Mouse (Mus musculus) layer of hippocampus, postnatal 36 days (tissue): ENCODE measurements around the gene Gm9837. TPM values are rescaled to one million over a fixed set of nuclear protein-coding genes. Genes with fewer than 3 reads are reported as not detected.
A peak's percentile ranks its signal among the peaks of the same experiment; 100 is the strongest.
"Not testable (repeated sequence)": the region's sequence is repeated elsewhere in the genome, so short reads cannot be mapped to it uniquely, and the experiment has no call there.

Experiments
- DNase-seq, 2 experiments: peaks; one replicate each; pipeline ENCODE4 v3.0.0; 2022
- total RNA-seq, 2 experiments: library from RNA; stranded (reverse); gene quantifications; 2 replicates each; pipeline ENCODE4 v1.2.3; 2021

The Gm9837 gene
- total RNA-seq, 2 experiments from 2014 or later: 0.56 TPM; not detected in 1

DNA sequence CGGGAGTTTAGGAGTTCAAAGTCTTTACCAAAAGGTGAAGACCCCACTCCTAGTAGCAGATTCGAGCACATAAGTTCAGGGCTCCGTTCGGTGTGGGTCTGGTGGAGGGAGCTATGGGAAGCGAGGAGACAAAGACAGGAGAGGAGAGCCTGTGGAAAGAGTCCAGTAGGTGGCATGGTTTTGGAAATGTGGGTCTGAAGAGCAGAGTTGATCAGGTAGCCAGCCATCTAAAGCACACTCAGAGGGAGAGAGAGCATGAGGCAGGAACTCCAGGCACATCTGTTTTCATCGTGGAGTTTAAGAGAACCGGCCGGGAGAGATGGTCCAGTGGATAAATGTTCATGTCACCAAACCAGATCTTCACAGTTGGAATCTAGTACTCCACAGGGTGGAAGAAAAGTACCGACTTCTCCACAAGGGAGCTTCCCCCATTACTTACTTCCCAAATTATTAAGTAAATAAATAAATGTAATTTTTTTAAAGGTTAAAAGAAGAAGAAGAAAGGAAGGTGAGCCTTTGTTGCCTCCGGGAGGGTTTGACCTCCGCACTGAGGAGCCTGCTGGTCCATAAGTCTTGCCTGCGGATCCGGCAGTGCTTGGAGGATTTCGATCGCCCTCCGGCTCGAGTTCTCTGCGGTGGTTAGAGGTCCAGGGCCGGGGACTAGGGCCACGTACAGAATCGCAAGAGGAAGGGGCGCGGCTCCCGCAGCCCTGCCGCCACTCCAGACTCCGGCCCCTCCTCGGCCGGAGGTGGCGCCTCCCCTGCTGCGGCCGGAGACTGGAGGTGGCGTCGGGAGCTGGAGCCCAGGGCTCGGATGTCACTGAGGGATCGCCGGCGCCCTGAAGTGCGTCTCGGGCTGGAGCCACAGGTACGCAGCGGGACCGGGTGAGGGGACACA lies 13.6 kb downstream of the Gm9837 start, which contains the start of the genes Gm10447 and Shroom1:
Gene Gm10447 (minus strand): TSS at position 637 of the 898 bp plus-strand sequence.
Gene Shroom1 (plus strand): TSS at position 732 of the 898 bp plus-strand sequence.
- no peak for DNase-seq

DNA sequence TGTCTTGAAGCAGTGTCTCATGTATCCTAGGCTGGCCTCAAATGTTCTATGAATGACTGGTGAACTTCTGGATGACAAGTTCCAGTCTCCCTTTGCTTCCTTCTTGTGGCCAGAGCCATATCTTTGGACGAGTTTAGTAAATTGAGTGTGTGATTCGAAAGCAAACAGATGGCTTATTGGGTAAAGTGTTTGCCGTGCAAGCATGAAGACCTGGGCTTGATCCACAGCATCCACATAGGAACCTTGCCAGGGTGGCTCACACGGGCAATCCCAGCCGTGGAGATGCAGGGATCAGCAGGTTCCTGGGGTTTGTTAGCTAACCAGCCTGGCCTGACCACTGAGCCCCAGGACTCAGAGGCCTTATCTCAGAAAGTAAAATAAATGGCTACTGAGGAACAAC lies 17.2 kb downstream of the Gm9837 start:
- DNase-seq: no peak

DNA sequence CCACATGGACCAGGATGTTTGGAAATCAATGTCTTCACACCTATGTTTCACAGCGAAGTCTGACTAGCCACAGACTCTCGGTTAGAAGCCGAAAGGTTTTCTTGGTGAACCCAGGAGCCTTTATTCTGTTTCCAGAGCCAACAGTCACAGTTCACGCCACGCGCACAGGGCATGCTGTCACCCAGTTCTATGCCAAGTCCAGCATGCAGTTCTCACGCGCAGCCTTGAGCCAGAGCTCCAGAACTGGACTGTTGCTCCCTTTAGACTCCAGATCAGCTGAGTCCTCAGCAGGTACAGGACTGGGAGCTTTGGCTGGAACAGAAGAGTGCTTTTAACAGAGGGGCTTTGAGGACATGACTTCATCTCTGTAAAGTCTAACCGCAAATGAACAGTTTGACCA lies 17.9 kb downstream of the Gm9837 start:
- no peak for DNase-seq

DNA sequence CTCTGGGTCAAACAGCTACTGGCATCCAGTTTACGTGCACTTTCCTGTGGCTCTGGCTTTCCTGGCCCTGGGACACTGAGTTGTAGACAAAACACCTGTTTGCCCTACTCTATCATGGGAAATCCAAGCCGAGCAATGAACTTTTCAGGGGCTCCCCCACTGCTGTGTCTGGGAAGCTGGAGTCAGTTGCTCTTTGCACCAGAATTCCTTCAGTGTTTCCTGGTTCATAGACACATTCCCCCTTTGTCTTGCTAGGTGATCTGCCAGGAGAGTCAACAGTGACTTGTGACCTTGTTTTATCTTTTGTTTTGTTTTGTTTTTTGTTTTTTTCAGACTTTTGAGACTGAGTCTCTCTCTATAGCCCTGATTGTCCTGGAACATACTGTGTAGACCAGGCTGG lies 18.9 kb downstream of the Gm9837 start:
- no peak for DNase-seq

DNA sequence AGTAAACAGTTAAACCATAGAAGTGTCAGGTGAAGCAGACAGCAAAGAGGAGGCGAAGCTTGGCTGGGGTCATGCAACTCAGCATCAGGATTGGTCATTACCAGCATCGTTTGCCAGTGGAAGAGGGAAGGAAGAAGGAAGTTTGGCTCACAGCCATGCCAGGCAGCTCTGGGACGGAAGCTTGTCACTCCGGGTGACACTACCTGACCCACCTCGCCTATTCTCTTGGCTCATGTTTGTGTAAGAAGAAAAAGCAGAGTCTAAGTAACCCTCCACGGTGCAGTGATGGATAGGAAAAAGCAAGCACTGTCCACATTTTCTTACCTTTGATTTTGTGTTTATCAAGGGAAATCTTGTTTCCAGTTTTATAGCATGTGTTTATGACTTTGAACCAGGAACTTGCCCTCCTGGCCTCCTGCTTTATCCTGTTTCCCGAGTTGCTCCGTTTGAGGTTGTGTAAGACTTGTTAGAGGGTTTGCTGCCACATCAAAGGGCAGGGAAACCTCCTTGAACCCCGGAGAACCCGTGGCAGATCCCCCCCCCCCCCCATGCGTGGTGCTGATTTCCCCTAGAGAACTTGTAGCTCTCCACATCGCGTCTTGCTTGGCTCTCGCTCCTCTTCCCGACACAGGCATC lies 20.1 kb downstream of the Gm9837 start:
- DNase-seq: no peak

DNA sequence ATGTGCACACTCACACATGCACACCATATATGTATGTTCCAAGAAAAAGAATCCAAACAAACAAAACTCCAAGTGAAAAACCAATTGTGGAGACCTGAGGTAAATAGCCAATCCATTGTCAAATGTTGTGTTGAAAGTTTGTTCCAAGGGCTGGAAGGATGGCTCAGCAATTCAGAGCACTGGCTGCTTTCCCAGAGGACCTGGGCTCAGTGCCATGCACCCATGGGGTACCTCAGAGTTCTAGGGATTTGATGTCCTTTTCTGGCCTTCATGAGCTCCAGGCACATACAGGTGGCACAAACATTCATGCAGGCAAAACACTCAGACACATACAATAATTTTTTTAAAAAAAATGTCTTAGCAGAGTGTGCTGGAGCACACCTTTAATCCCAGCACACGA lies 21.8 kb downstream of the Gm9837 start:
- no peak for DNase-seq

DNA sequence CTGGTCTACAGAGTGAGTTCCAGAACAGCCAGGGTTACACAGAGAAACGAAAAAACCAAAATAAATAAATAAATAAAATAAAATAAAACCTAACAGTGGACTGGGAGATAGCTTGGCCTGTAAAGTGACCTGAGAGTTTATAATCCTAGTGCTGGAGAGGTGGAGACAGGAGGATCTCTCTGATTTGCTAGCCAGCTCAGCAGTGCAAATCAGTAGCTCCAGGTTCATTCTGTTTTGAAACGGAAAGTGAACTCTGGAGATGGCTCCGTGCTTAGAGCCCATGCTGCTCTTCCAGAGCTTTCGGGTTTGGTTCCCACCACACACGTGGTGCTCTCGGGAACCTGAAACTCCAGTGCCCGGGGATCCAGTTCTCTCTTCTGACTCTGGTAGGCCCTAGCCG lies 22.3 kb downstream of the Gm9837 start:
- no peak for DNase-seq

DNA sequence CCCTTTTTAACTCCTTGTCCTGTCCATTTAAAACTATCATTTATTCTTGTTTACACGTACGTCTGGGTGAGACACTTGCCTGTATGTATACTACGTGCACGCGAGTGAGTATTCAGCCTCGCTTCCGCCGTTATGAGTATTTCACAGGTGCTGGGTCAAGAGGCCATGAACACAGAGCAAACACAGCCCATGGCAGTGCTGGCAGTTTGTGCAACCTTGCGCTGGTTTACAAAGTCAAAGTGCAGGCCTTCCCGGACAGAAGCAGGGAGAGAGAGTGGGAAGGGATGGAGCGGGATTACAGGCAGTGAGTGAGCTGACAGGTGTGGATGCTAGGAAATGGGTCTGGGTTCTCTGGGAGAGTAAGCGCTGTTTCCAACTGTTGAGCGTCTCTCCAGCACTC lies 24.1 kb downstream of the Gm9837 start:
- no peak for DNase-seq

GRCm38 (mm10) chr11:53445562-53445961 lies 24.7 kb downstream of the Gm9837 start:
- DNase-seq: no peak

DNA sequence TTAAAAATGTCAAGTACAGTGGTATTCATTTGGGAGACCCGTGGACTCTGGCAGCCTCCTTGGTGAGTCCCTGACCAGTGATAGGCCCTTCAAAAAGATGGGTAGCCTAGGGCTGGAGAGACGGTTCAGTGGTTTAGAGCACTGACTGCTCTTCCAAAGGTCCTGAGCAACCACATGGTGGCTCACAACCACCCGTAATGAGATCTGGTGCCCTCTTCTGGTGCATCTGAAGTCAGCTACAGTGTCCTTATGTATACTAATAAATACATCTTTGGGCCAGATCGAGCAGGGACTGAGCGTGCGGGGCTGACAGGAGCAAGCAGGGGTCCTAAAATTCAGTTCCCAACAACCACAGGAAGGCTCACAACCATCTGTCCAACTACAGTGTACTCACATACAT lies 26.4 kb downstream of the Gm9837 start:
- DNase-seq: no peak

DNA sequence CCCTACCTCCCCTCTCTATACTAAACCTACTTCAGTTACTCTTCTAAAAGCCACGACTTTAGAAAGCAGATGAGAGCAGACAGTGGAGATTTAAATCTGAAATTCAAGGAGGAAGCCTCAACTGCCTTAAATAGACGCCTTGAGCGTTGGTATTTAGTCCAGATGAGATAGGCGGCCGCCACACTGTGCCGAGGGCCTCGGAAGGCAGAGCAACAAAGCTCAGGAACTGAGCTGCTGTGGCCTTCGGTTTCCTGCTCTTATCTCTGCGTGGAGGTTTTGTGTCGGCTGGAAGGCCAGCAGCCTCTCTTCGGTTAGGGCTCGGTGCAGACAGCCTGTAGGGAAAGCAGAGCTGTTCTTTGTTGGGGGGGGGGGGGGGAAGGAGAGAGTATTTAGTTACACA lies 28.4 kb downstream of the Gm9837 start:
- DNase-seq: no peak

GRCm38 (mm10) chr11:53436338-53436737 lies 33.9 kb downstream of the Gm9837 start:
- DNase-seq: no peak

DNA sequence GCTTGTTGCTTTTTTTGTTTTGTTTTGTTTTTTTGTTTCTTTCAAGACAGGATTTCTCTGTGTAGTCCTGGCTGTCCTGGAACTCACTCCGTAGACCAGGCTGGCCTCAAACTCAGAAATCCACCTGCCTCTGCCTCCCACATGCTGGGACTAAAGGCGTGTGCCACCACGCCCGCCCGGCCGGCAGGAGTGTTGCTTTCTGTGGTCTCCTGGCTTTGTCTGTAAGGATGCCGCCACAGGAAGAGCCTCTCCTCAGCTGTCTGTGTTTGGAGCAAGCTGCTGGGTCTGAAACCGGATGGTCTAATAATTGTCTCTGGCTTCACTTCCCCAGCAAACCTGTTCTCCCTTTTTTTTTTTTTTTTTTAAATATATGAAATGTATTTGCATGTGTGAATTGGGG lies 34.8 kb downstream of the Gm9837 start:
- DNase-seq: no peak

DNA sequence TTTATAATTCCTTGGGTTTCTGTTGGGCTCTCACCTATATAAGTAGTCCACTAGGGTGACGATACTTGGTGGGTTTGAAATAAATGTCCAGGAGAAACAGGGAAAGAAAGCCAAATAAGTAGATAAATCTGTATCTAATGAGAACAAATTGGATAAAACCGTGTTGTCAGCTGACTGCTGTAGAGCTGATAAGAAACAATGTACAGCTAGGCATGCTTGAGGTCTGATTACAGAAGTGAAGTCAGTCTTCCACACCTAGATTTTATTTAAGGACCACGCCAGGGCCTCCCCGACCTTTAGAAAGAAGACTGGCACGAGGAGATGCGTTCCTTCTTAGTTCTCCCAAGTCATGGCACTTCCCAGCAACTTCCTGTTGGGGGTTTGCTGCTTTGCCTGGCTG lies 37.2 kb downstream of the Gm9837 start:
- no peak for DNase-seq

DNA sequence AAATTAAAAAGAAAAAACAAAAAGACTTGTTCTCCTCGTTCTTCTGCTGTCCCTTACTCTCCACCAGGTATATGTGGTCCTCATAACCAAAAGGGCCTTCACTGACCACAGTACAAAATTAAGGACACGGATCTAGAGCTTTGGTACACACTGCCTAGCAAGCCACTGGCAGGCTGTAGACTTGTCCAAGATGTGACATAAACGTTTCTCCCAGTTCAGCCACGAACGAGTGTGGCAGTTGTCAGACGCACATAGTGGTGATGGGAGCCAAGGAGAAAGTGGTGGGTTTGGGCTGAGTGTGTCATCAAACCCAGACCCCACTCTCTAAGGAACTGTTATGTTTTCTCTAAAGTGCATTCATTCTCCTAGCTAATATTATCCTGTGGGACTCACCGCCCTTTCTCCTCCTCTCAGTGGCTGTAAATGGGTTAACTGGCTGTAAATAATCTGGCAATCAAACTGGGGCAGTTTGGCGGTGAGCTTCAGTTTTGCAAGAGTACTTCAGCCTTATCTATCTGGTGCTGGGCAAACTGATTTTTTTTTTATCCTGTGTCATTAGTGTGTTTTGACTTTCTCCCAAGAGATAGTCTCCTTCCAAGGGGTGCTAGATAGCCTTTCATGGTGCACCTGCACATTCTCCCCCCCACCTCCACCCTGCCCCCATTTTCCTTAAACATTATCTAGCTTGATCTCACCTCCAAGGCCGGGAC lies 38.8 kb downstream of the Gm9837 start:
- DNase-seq: peak in 1 of 2 experiments; percentile 32

DNA sequence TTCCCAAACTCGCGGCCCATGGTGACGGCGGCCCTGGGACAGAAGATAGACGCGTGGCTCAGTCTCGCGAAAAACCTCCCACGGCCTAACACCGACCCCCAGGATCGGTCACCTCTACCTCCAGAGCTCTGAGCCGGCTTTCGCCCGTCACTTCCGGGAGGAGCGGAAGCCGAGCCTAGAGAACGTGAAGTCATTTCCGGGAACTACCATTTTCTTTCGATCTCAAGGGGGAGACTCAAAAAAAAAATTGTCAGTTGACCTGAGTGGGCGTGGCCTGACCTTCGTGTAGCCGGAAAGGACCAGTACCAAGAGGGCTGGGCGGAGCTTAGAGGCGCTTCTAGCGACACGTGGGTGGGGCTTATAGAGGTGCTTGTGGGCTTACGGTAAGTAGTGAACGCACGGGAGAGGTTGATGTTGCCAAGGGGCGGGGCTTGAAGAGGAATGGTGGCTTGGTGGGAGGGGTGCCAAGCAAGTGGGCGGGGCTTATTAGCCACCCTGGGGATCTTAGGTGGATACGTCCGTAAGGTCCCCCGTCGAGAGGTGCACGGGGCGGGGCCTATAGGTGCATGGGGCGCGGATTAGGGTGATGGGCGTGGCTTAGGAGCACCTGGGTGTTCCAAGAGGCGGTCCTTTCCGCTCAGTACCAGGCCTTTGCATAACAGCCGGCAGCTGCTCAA lies 39.5 kb downstream of the Gm9837 start, which contains the start of the genes Uqcrq and Gdf9:
Gene Uqcrq (minus strand): TSS at position 162 of the 677 bp plus-strand sequence.
Gene Gdf9 (plus strand): TSS at position 354 of the 677 bp plus-strand sequence.
- peak; percentile 98 for DNase-seq

DNA sequence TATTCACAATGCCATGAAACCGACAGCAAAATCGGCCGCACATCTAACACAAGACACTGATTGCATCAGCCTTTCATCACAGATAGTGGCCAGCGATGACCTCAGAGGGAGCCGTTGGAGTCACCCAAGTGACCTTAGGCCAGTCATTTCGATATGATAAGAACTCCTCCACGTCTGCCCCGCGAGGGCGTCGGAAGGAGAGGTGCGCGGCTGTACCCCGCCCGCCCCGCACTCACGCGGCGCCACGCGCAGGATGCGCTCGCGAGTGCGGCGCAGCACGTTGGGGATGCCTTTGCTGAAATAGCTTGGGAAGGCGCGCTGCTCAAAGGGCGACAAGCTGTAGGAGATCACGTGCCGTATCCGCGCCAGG lies 40.0 kb downstream of the Gm9837 start:
- no peak for DNase-seq

GRCm38 (mm10) chr11:53429182-53429581 lies 41.1 kb downstream of the Gm9837 start:
- DNase-seq: no peak

DNA sequence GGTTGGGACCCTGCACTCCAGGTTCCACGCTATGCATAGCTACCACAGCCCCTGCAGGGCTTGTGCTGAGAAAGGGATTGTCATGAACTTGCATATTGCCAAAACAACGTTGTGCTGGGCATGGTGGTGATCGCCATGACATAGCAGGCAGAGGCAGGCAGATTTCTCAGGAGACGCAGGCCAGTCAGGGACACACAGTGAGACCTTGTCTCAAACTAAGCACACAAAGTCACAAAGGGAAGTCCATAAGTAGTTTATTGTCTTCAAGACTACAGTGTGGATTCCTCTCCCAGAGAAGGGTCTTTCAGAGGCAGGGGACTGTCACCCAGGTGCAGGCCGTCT lies 41.6 kb downstream of the Gm9837 start:
- DNase-seq: no peak

DNA sequence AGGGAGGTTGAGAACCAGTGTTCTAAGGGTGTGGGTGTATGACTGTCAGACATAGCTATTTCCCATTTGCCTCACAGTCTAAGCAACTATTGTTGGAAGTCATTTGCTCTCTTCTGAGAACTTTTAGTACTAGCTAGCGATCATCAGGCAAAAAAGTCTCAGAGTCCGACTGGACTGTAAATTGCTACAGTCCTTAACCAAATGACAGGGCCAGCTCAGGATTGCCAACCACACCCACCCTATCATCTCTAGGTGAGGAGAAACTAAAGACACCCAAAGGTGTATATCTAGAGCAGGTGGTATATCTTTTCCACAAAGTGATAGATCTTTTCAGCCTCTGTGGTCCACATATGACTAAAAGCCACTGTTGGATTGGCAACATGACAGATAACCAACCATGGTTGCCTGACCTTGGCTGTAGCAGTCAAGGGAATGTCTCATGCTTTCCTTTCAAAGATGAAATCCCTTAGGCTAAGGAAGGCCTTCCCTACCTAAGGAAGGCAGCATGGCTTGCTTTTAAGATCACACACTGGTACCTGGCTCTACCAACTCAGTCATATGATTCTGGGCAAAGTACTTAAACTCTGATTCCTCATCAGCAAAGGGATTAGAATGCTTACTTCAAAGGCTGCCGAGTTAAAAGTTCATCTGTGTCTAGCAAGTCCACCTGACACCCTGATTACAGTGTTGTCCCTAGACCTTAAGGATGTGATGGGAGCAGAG lies 42.1 kb downstream of the Gm9837 start:
- no peak for DNase-seq

DNA sequence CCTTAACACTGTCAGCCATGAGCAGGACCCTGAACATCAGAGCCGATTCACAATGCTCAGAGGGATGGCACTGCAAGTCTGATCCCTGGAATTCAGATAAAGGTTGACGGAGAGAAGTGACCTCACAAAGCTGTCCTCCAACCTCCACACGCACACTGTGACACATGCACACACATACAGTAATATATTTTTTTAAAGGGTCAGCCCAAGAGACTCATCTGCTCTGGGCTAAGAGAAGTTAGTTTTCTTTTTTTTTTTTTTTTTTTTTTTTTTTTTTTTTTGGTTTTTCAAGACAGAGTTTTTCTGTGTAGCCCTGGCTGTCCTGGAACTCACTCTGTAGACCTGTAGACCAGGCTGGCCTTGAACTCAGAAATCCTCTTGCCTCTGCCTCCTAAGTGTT lies 43.4 kb downstream of the Gm9837 start:
- not testable (repeated sequence) for DNase-seq

- no peak for DNase-seq
These were observed 44.5 kb downstream of the Gm9837 start for GRCm38 (mm10) chr11:53425711-53426255.
